Mouse (Mus musculus) thymus, postnatal 14 days (tissue): ENCODE data around the gene Nipbl.
"Not testable (repeated sequence)": the region's sequence is repeated elsewhere in the genome, so short reads cannot be mapped to it uniquely, and the experiment has no call there.

Source experiments
- DNase-seq: peaks from one replicate; pipeline ENCODE4 v3.0.0; 2021

Gene Nipbl

GRCm38 (mm10) chr15:8282155-8282554 lies 162.1 kb downstream of the Nipbl start:
- no peak for DNase-seq

- no peak for DNase-seq
Observed at GRCm38 (mm10) chr15:8281701-8282100, 162.6 kb downstream of the Nipbl start.

DNA sequence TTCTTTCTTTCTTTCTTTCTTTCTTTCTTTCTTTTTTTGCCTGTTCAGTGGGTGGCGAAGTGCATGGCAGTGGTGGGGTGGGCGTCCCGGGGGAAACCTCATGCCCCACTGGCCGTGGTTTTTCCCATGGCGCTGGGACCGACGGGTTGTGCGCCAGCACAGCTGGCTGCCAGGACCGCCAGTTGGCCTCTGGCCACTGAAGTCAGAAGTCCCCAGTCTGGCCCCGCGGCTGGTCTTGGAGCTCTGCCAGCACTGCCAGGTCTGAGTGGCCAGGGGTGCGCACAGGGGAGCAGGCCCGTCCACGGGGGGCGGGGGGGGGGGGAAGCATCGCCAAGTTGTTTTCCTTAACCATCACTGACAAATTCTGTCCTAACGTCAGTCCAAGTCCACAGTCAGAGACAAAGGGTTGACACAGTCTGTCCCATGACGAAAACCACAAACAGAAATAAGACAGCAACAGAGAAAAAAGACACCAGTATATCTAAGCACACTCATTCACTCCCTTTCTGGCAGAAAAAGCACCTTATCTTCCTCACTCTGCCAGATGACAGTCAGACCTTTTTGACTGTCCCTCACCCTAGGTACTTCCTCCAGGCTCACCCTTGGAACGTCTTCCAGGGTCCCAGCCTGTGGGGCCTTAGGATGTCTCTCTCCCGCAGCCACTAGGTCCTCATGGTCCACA lies 164.2 kb downstream of the Nipbl start:
- DNase-seq = peak; percentile 29

DNA sequence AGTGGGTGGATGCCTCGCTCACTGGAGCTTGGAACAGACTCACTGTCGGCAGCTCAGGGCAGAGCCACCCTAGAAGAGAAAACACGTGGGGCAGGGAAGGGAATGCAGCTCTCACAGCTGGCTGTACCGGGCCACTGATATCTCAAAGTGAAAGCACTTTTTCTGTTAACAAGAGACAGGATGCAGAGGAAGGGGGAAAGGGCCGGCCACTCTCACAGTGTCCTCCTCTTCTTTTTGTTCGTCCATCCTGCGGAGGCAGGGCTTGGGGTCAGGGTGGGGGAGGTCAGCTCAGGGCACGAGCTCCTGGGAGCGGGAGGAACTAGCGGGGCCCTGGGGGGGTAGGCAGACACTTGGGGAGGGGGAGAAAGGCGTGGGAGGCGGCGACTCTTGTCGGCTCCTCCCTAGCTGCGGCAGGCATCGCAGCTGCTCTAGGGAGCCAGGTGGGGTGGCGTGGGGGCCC lies 164.9 kb downstream of the Nipbl start:
- peak; percentile 73 for DNase-seq

GRCm38 (mm10) chr15:8277916-8278315 lies 166.3 kb downstream of the Nipbl start:
- DNase-seq = not testable (repeated sequence)

DNA sequence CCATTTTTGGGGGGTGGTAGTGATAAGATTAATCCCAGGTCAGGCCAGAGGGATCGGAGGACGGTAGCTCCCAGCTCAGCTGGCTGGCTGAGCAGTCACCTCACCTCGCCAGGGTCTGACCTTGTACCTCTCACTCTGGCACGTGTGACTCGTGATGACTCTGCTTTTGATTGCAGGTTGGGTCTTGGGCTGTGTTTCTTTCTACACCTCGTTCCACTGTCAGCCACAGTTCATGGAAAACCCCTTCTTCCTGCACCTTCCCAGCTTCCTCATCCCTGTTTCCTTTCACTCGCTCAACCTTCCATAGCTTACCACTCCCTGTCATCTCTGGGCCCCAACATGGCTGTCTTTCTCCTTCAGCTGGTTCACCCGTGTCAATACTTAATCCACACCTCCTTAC lies 172.3 kb downstream of the Nipbl start:
- no peak for DNase-seq

DNA sequence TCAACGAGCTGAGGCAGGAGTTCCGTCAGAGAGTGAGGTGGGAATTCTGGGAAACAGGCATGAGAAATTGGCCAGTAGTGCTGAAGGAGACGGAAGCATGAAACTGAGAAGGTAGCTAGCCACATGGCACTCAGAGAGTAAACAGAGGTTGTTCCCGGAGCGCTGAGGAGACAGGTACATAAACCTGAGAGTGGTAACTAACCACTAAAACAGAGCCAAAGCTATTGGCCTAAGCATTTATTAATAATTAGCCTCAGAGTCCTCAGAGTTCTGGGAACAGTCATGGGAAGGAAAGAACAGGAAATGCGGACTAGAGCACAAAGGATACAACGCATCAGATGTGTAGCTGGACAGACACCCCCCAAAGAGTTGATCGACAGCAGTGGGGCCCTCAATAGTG lies 176.0 kb downstream of the Nipbl start:
- DNase-seq = no peak

GRCm38 (mm10) chr15:8267211-8267610 lies 177.1 kb downstream of the Nipbl start:
- no peak for DNase-seq

DNA sequence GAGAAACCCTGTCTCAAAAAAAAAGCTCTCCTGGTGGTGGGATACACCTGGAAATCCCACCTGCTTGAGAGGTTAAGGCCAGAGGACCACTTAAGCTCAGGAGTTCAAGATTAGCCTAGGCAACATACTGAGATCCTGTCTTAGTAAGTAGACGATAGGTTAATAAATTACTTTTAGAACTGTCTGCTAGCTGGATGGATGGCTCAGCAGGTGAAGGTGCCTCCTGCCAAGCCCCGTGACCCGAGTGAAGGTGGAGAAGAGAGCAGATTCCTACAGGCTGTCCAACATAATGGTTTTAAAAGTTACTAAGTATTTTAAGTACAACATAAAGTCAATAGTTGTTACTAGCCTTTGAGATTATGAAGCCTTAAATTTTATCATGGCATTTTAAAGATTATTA lies 178.3 kb downstream of the Nipbl start:
- no peak for DNase-seq
